Mouse (Mus musculus) forebrain, embryonic 11.5 days (tissue): ENCODE measurements at regions not wholly inside any gene's neighbourhood (a gene's known extent, or its start where the extent isn't known, plus 50 kb on each side); places are given as distances from the start of the nearest gene placed in this dataset.
"Not testable (repeated sequence)": the region's sequence is repeated elsewhere in the genome, so short reads cannot be mapped to it uniquely, and the experiment has no call there.

Experiments used
- ATAC-seq: fragments of 200-750 bp; cut with Nextera tagmentation; replicated peaks from 2 replicates; pipeline ENCODE4 v1.8.0; 2017; ENCODE audit warnings: moderate TSS enrichment; ENCODE audit not compliant: low FRiP score
- DNase-seq: peaks from one replicate; pipeline ENCODE4 v3.0.0-alpha.2; 2017; ENCODE audit warnings: low spot score
- H3K27ac ChIP-seq: fragments of 300-500 bp; sonication (generic); 2 replicates; pipeline ENCODE4 v1.5.1; 2014; ENCODE audit warnings: low read depth, low read length
- H3K27me3 ChIP-seq: fragments of 300-500 bp; sonication (generic); 2 replicates; pipeline ENCODE4 v1.6.1; 2014; ENCODE audit warnings: mild to moderate bottlenecking, low read length, mixed read lengths; ENCODE audit not compliant: control insufficient read depth, insufficient read depth
- H3K36me3 ChIP-seq: fragments of 300-500 bp; sonication (generic); 2 replicates; pipeline ENCODE4 v1.6.1; 2014; ENCODE audit warnings: mild to moderate bottlenecking, low read length, moderate library complexity, mixed read lengths; ENCODE audit not compliant: control insufficient read depth, insufficient read depth
- H3K4me1 ChIP-seq: fragments of 300-500 bp; sonication (generic); replicated peaks from 2 replicates; pipeline ENCODE4 v1.6.1; 2014; ENCODE audit warnings: low read length, mixed read lengths; ENCODE audit not compliant: control insufficient read depth, insufficient read depth
- H3K4me2 ChIP-seq: fragments of 300-500 bp; sonication (generic); 2 replicates; pipeline ENCODE4 v1.6.1; 2014; ENCODE audit warnings: low read depth, mild to moderate bottlenecking, low read length, moderate library complexity, mixed read lengths; ENCODE audit not compliant: severe bottlenecking
- H3K4me3 ChIP-seq: fragments of 300-500 bp; sonication (generic); 2 replicates; pipeline ENCODE4 v1.5.1; 2014; ENCODE audit warnings: low read depth, low read length
- H3K9ac ChIP-seq: fragments of 300-500 bp; sonication (generic); 2 replicates; pipeline ENCODE4 v1.6.1; 2014; ENCODE audit warnings: low read length
- H3K9me3 ChIP-seq: fragments of 300-500 bp; sonication (generic); 2 replicates; pipeline ENCODE4 v1.6.1; 2016; ENCODE audit warnings: low read length, mixed read lengths; ENCODE audit not compliant: control insufficient read depth
- WGBS: fragments of 180-500 bp; shearing (Covaris S2); extraction: QIAGEN DNeasy Blood & Tissue Kit; methylation state at CpG from one replicate; pipeline ENCODE4 v1.1.7; 2014; 5-methylcytosine and 5-hydroxymethylcytosine counted together

GRCm38 (mm10) chr4:35310396-35310977 is 84.5 kb upstream of the C9orf72 start:
- Histone ChIP-seq H3K27me3 (no peaks in the 10 kb centered on the region), H3K9me3 (no peaks in the 10 kb centered on the region), H3K4me2 (no peak overlapping the region), H3K27ac (no peak overlapping the region), H3K9ac (no peak overlapping the region), H3K36me3 (no peaks in the 10 kb centered on the region), H3K4me3 (no peak overlapping the region), H3K4me1 (no peaks in the 10 kb centered on the region)
- DNase-seq (peak; percentile 64), ATAC-seq (peak; percentile 33; the same call in 1 of the 2 replicates)
- 74% methylated on average over 5 of the region's 5 CpGs for WGBS

DNA sequence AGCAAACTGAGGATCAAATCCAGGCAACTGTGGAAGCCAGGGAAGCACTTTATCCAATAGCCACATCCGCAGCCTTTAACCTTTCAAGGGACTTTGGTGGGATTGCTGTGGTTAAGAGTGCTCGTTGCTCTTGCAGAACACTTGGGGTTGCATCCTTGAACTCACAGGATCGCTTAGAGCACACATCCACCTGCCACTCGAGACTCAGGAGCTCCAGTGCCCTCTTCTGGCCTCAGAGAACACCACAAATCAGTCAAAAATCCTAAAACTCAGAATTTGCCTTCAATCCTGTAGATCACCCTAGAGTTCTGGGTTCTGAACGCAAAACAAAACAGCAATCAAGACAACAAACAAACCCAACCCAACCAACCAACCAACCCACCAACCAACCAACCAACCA is 82.2 kb upstream of the C9orf72 start:
- no peak overlapping the region for H3K4me2 ChIP-seq
- no peaks in the 10 kb centered on the region for H3K36me3 ChIP-seq
- no peaks in the 10 kb centered on the region for H3K27me3 ChIP-seq
- H3K27ac ChIP-seq = no peak overlapping the region
- ATAC-seq (no peak), DNase-seq (no peak)
- no peak overlapping the region for H3K4me3 ChIP-seq
- no peaks in the 10 kb centered on the region for H3K4me1 ChIP-seq
- no peaks in the 10 kb centered on the region for H3K9me3 ChIP-seq
- WGBS = 72% methylated on average over 5 of the region's 5 CpGs
- H3K9ac ChIP-seq = no peak overlapping the region

- WGBS = 67% methylated on average over 1 of the region's 1 CpGs
- Histone ChIP-seq H3K36me3 (no peaks in the 10 kb centered on the region), H3K9ac (no peak overlapping the region), H3K4me2 (no peak overlapping the region), H3K27ac (no peak overlapping the region), H3K9me3 (no peaks in the 10 kb centered on the region), H3K4me1 (no peaks in the 10 kb centered on the region), H3K27me3 (no peaks in the 10 kb centered on the region), H3K4me3 (no peak overlapping the region)
- ATAC-seq (no peak), DNase-seq (no peak)
These were observed 79.2 kb upstream of the C9orf72 start for GRCm38 (mm10) chr4:35305210-35305609.

DNA sequence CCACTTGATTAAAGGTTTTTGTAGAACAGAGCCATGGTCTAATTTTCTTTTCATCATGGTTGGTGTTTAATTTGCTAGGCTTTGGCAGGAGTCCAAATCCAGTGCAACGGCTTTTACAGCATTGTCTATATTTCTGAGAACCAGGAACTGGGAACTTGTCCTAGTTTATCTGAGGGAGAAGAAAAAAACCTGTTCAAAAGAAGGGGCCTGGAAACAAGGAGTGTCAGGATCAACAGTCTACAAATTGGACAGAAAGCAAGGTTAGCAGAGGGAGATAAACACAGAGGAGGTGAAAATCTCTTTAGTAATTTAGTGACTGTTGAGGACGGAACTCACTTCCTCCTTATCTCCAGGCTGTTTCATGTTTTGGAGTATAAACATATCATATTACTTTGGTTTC is 74.9 kb upstream of the C9orf72 start:
- Histone ChIP-seq H3K36me3 (no peaks in the 10 kb centered on the region), H3K27ac (no peak overlapping the region), H3K9ac (no peak overlapping the region), H3K4me2 (no peak overlapping the region), H3K4me1 (no peaks in the 10 kb centered on the region), H3K27me3 (no peaks in the 10 kb centered on the region), H3K4me3 (no peak overlapping the region), H3K9me3 (no peaks in the 10 kb centered on the region)
- WGBS = 59% methylated on average over 2 of the region's 2 CpGs
- ATAC-seq = 0 out of 2 replicates have a peak, but pooled peaks have one; percentile 39
- DNase-seq = no peak

GRCm38 (mm10) chr4:35300374-35300773 is 74.4 kb upstream of the C9orf72 start:
- not testable (repeated sequence) for DNase-seq, H3K27me3 ChIP-seq, H3K4me3 ChIP-seq, H3K27ac ChIP-seq, H3K9ac ChIP-seq, H3K9me3 ChIP-seq, H3K4me1 ChIP-seq, H3K4me2 ChIP-seq, H3K36me3 ChIP-seq
- ATAC-seq = 0 out of 2 replicates have a peak, but pooled peaks have one; percentile 15
- 73% methylated on average over 4 of the region's 4 CpGs for WGBS

DNA sequence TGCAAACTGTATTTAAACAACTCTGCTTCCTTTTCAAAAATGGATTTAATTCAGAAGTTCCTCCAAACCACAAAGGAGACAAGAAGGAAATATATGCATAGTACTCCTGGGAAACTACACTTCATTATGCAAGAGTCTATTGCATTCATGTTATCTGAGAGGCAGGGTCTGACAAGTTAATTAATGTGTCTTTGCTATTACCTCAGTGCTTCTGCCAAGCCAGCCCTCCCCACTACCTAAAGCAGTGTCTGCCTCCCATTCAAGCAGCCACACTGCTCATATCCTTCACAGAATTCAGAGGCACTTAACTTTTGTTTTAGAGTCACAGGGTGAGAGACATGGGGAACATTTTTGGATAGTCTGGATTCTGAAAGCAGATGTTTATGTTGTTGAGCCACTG is 58.6 kb upstream of the C9orf72 start:
- Histone ChIP-seq H3K9me3 (no peaks in the 10 kb centered on the region), H3K4me1 (no peaks in the 10 kb centered on the region), H3K36me3 (no peaks in the 10 kb centered on the region), H3K4me3 (no peak overlapping the region), H3K4me2 (no peak overlapping the region), H3K27me3 (no peaks in the 10 kb centered on the region), H3K27ac (no peak overlapping the region), H3K9ac (no peak overlapping the region)
- ATAC-seq (peak; percentile 64), DNase-seq (no peak)
